Mouse (Mus musculus) midbrain, embryonic 10.5 days (tissue): Measurements from ENCODE around the gene Chn2. TPM values are rescaled to one million over a fixed set of nuclear protein-coding genes. Genes with fewer than 3 reads are reported as not detected.

Source experiments
- DNase-seq: peaks from one replicate; pipeline ENCODE4 v3.0.0-alpha.2; 2017; ENCODE audit warnings: low spot score
- H3K27ac ChIP-seq: fragments of 300-500 bp; sonication (generic); replicated peaks from 2 replicates; pipeline ENCODE4 v1.5.1; 2016; ENCODE audit warnings: mild to moderate bottlenecking
- H3K27me3 ChIP-seq: fragments of 300-500 bp; sonication (generic); 2 replicates; pipeline ENCODE4 v1.6.1; 2016; ENCODE audit warnings: low read depth, mild to moderate bottlenecking; ENCODE audit not compliant: poor library complexity, severe bottlenecking
- H3K36me3 ChIP-seq: fragments of 300-500 bp; sonication (generic); 2 replicates; pipeline ENCODE4 v1.6.1; 2016; ENCODE audit warnings: mild to moderate bottlenecking, moderate library complexity
- H3K4me1 ChIP-seq: fragments of 300-500 bp; sonication (generic); 2 replicates; pipeline ENCODE4 v1.6.1; 2016
- H3K4me3 ChIP-seq: fragments of 300-500 bp; sonication (generic); 2 replicates; pipeline ENCODE4 v1.5.1; 2016; ENCODE audit warnings: mild to moderate bottlenecking, moderate library complexity
- H3K9me3 ChIP-seq: fragments of 300-500 bp; sonication (generic); replicated peaks from 2 replicates; pipeline ENCODE4 v1.6.1; 2016; ENCODE audit warnings: mild to moderate bottlenecking
- WGBS: fragments of 180-500 bp; shearing (Covaris S2); methylation state at CpG from one replicate; pipeline ENCODE4 v1.1.7; 2016; 5-methylcytosine and 5-hydroxymethylcytosine counted together
- polyA plus RNA-seq: library from polyadenylated mRNA; unstranded; fragments of >200 nt; fragmentation: Nextera tagmentation; extraction: Ambion mirVana; gene quantifications from 2 replicates; pipeline ENCODE4 v1.2.1, GENCODE M21; 2016

The Chn2 gene
- polyA plus RNA-seq, 1 experiment from 2014 or later, result 17.3 TPM

DNA sequence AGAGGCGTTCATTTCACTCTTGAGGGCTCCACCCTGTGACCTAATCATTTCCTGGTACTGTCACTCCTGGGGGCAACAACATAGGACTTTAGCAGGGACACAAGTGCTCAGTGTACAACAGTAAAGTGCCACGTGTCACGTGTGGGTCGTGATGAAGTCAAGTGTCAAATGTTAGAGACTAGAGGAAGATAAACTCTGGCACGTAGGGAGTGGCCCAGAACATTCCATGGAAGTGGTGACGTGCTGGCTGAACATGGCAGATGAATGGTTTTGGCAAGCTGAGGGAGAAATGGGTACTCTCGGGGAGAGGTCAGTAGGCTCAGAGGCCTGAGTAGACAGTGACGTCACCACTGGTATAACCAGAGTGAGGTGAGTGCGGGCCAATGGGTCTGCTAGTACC lies 45.7 kb downstream of the Chn2 start:
- 85% methylated on average over 9 of the region's 9 CpGs for WGBS
- Histone ChIP-seq H3K4me1 (peaks cover 15% of the 10 kb centered on the region), H3K27me3 (no peaks in the 10 kb centered on the region), H3K4me3 (no peak overlapping the region), H3K9me3 (no peaks in the 10 kb centered on the region), H3K36me3 (no peaks in the 10 kb centered on the region), H3K27ac (no peak overlapping the region)
- no peak for DNase-seq

GRCm38 (mm10) chr6:54088168-54088567 lies 48.8 kb downstream of the Chn2 start:
- Histone ChIP-seq H3K4me1 (peaks cover 32% of the 10 kb centered on the region), H3K36me3 (no peaks in the 10 kb centered on the region), H3K27me3 (no peaks in the 10 kb centered on the region), H3K27ac (no peak overlapping the region), H3K4me3 (no peak overlapping the region), H3K9me3 (no peaks in the 10 kb centered on the region)
- 92% methylated on average over 4 of the region's 4 CpGs for WGBS
- DNase-seq, result no peak

GRCm38 (mm10) chr6:54090822-54091221 lies 51.5 kb downstream of the Chn2 start:
- Histone ChIP-seq H3K36me3 (no peaks in the 10 kb centered on the region), H3K27me3 (no peaks in the 10 kb centered on the region), H3K4me3 (no peak overlapping the region), H3K27ac (peak overlapping the region; percentile 49; the same call in 1 of the 2 replicates), H3K9me3 (no peaks in the 10 kb centered on the region), H3K4me1 (peaks cover 31% of the 10 kb centered on the region)
- WGBS, result 80% methylated on average over 3 of the region's 3 CpGs
- no peak for DNase-seq

GRCm38 (mm10) chr6:54092920-54093319 lies 53.6 kb downstream of the Chn2 start:
- 89% methylated on average over 3 of the region's 3 CpGs for WGBS
- no peaks in the 10 kb centered on the region for H3K9me3 ChIP-seq

DNA sequence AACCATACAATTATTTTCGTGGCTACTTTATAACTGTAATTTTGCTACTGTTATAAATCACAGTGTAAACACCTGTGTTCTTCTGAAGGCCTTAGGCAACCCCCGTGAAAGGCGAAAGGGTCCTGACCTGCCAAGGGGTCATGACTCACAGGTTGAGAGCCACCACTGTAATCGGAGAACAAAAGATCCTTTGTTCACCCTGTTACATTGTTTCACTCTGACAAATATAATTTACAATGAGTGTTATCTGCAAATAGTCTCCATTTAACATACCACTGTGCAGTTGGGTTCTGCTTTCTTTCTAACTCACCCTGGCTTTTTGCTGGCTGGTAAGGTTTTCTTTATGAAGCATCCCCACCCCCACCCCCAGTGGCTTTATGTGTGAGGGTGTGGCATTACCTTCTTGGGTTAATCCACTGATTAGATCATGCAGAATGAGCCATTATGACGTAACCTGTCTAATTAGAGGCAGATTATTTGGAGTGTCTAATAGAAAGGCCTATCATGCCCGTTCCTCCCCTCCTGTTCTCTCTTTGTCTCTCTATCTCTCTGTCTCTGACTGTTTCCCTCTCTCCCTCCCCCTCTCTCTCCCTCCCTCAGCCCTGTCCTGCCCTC lies 56.9 kb downstream of the Chn2 start:
- Histone ChIP-seq H3K4me3 (no peak overlapping the region), H3K4me1 (peaks cover 47% of the 10 kb centered on the region), H3K27me3 (peaks cover 11% of the 10 kb centered on the region; the same call in 1 of the 2 replicates), H3K36me3 (no peaks in the 10 kb centered on the region), H3K27ac (0 out of 2 replicates have a peak overlapping the region, but pooled peaks have one; percentile 23), H3K9me3 (no peaks in the 10 kb centered on the region)
- DNase-seq, result no peak
- WGBS, result 33% methylated on average over 6 of the region's 6 CpGs

More at GRCm38 (mm10) chr6:54092920-54093319, 53.6 kb downstream of the Chn2 start:
- Histone ChIP-seq H3K4me1 (peaks cover 45% of the 10 kb centered on the region), H3K27me3 (peaks cover 9% of the 10 kb centered on the region; the same call in 1 of the 2 replicates), H3K4me3 (no peak overlapping the region), H3K36me3 (no peaks in the 10 kb centered on the region), H3K27ac (no peak overlapping the region)
- DNase-seq, result no peak

- peaks cover 11% of the 10 kb centered on the region; the same call in 1 of the 2 replicates for H3K27me3 ChIP-seq
- H3K4me3 ChIP-seq, result no peak overlapping the region
- peak; percentile 32 for DNase-seq
- H3K9me3 ChIP-seq, result no peaks in the 10 kb centered on the region
- peaks cover 42% of the 10 kb centered on the region for H3K4me1 ChIP-seq
- H3K27ac ChIP-seq, result no peak overlapping the region; the same call in 1 of the 2 replicates
- H3K36me3 ChIP-seq, result no peaks in the 10 kb centered on the region
- 2% methylated on average over 7 of the region's 7 CpGs for WGBS
Measured at GRCm38 (mm10) chr6:54096836-54097235, 57.5 kb downstream of the Chn2 start.

- Histone ChIP-seq H3K4me1 (peaks cover 33% of the 10 kb centered on the region), H3K27me3 (peaks cover 11% of the 10 kb centered on the region; the same call in 1 of the 2 replicates), H3K27ac (no peak overlapping the region), H3K9me3 (no peaks in the 10 kb centered on the region), H3K4me3 (no peak overlapping the region), H3K36me3 (no peaks in the 10 kb centered on the region)
- WGBS, result 90% methylated on average over 6 of the region's 6 CpGs
- no peak for DNase-seq
Measured at GRCm38 (mm10) chr6:54098339-54098738, 59.0 kb downstream of the Chn2 start.

DNA sequence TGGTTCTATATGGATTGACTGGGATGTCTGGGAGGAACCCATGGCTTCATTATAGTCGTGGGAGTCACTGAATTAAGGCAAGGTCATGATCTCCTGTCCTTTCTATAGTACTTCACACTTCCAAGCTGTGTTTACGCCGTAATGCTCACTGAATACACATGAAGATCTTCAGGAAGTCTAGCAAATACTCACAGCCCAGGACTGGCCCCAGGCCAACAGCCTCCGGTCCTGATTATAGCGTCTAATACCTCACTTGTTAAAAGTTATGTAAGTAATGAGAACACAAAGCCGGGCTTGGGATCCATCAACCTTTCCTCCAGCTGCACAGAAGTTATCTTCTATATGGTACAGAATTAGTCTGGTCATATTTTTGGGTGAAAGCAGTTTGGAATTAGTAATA lies 60.3 kb downstream of the Chn2 start:
- Histone ChIP-seq H3K4me1 (peaks cover 29% of the 10 kb centered on the region), H3K4me3 (no peak overlapping the region), H3K27me3 (peaks cover 11% of the 10 kb centered on the region; the same call in 1 of the 2 replicates), H3K9me3 (no peaks in the 10 kb centered on the region), H3K27ac (no peak overlapping the region), H3K36me3 (no peaks in the 10 kb centered on the region)
- WGBS, result 85% methylated on average over 6 of the region's 6 CpGs
- no peak for DNase-seq

GRCm38 (mm10) chr6:54102210-54102609 lies 62.9 kb downstream of the Chn2 start:
- DNase-seq, result no peak
- H3K9me3 ChIP-seq, result no peaks in the 10 kb centered on the region

DNA sequence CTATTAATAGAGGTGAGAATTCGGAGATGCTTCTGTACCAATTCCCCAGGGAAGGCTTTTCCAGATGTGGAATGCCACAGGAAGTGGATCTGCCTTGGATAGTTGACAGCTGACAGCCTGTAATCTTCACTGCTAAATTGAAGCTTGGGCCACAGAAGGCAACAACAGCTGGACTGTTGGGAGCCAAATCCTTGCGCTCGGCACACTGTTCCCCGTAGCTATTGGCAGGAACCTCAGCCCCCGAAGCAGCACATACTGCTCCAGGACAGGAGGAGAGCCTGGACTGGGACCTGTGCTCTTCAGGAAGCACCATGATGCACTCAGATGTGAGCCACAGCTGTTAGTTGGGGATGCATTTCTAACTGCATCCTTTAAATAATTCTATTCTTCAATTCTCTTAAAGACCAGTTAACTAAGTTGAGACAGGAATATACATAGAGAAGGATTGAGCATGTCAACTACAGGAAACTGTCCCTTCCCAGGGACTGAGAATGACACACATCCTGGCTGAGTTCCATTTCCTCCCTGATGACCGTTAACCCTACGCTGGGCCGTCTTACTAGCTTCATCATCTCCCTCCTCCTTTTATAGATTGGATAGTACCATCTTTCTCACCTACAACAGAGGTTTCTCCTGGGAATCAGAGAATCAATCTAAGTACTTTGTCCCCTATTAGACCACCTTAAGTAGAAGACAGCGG lies 64.1 kb downstream of the Chn2 start:
- H3K27ac ChIP-seq, result 0 out of 2 replicates have a peak overlapping the region, but pooled peaks have one; percentile 17
- no peak overlapping the region for H3K4me3 ChIP-seq
- 90% methylated on average over 9 of the region's 9 CpGs for WGBS
- no peaks in the 10 kb centered on the region for H3K9me3 ChIP-seq
- H3K4me1 ChIP-seq, result peaks cover 29% of the 10 kb centered on the region
- H3K27me3 ChIP-seq, result no peaks in the 10 kb centered on the region; the same call in 1 of the 2 replicates
- DNase-seq, result no peak
- H3K36me3 ChIP-seq, result no peaks in the 10 kb centered on the region

More at GRCm38 (mm10) chr6:54102210-54102609, 62.9 kb downstream of the Chn2 start:
- Histone ChIP-seq H3K36me3 (no peaks in the 10 kb centered on the region), H3K27me3 (peaks cover 10% of the 10 kb centered on the region; the same call in 1 of the 2 replicates), H3K4me3 (no peak overlapping the region), H3K27ac (no peak overlapping the region), H3K4me1 (peaks cover 33% of the 10 kb centered on the region)
- 86% methylated on average over 4 of the region's 4 CpGs for WGBS

DNA sequence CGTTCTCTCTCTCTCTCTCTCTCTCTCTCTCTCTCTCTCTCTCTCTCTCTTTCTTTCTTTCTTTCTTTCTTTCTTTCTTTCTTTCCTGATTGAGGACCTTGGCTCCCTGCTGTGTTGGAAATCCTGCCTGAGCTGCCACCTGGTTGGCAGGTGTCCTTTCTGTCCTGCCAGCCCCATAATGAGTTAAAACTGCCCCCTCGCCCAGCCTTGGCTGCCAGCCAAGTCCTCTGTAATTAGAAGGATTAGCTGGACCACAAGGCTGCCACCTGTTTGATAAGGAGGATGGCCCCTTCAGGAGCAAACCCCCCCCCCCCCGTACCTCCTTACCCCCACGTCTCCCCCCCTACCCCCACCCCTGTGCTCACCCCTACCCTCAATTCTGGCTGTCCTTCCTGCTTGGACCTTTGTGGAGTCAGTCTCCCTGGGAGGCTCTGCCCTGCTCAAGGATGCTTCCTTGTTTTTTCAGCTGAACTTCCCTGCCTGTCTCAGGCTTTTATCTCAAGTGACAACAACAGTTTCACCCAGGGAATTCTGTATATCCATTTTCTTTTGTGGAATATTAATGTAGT lies 72.1 kb downstream of the Chn2 start:
- Histone ChIP-seq H3K4me3 (no peak overlapping the region), H3K27me3 (no peaks in the 10 kb centered on the region), H3K27ac (0 out of 2 replicates have a peak overlapping the region, but pooled peaks have one; percentile 9), H3K36me3 (no peaks in the 10 kb centered on the region), H3K9me3 (no peaks in the 10 kb centered on the region), H3K4me1 (peaks cover 25% of the 10 kb centered on the region)
- no peak for DNase-seq
- WGBS, result 19% methylated on average over 4 of the region's 4 CpGs

- DNase-seq, result no peak
- Histone ChIP-seq H3K27me3 (no peaks in the 10 kb centered on the region), H3K9me3 (no peaks in the 10 kb centered on the region), H3K36me3 (no peaks in the 10 kb centered on the region), H3K27ac (no peak overlapping the region), H3K4me1 (peaks cover 20% of the 10 kb centered on the region), H3K4me3 (no peak overlapping the region)
- 86% methylated on average over 5 of the region's 5 CpGs for WGBS
Measured at GRCm38 (mm10) chr6:54113338-54113737, 74.0 kb downstream of the Chn2 start.

DNA sequence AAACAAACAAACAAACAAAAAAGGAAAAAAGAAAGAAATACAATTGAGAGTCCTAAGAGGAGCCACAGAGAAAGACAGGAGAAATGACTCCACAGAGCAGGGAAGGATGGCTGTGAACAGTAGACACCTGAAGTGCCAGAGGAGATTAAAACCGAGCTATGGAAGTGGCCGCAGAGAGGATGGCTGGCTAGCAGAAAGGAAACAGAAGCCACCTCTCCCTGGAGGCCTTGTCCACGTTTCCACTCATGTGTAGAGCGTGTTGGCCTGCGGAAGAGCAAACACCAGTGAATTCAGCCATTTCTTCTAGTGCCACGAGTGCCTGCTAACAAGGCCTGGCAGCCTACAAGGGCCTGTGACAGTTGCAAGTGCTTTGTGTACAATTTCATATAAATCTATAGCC lies 75.1 kb downstream of the Chn2 start:
- no peaks in the 10 kb centered on the region for H3K36me3 ChIP-seq
- DNase-seq, result no peak
- peaks cover 24% of the 10 kb centered on the region for H3K4me1 ChIP-seq
- no peak overlapping the region for H3K4me3 ChIP-seq
- no peaks in the 10 kb centered on the region for H3K9me3 ChIP-seq
- H3K27me3 ChIP-seq, result no peaks in the 10 kb centered on the region
- no peak overlapping the region for H3K27ac ChIP-seq
- WGBS, result 89% methylated on average over 6 of the region's 6 CpGs
